Mouse (Mus musculus) lung, postnatal 0 days (tissue): ENCODE results near the gene Nckap5. TPM values are rescaled to one million over a fixed set of nuclear protein-coding genes. Genes with fewer than 3 reads are reported as not detected.

ENCODE experiments used
- ATAC-seq: fragments of 200-750 bp; cut with Nextera tagmentation; 2 replicates; pipeline ENCODE4 v1.8.0; 2017; ENCODE audit warnings: moderate library complexity
- DNase-seq: peaks from one replicate; pipeline ENCODE4 v3.0.0-alpha.2; 2016; ENCODE audit warnings: low spot score
- H3K27ac ChIP-seq: fragments of 300-500 bp; sonication (generic); 2 replicates; pipeline ENCODE4 v1.5.1; 2014; ENCODE audit warnings: antibody characterized with exemption, mild to moderate bottlenecking, low read length, mixed read lengths
- H3K27me3 ChIP-seq: fragments of 300-500 bp; sonication (generic); replicated peaks from 2 replicates; pipeline ENCODE4 v1.6.1; 2014; ENCODE audit warnings: low read length, mixed read lengths; ENCODE audit not compliant: insufficient read depth
- H3K36me3 ChIP-seq: fragments of 300-500 bp; sonication (generic); 2 replicates; pipeline ENCODE4 v1.6.1; 2014; ENCODE audit warnings: low read length, mixed read lengths; ENCODE audit not compliant: insufficient read depth
- H3K4me1 ChIP-seq: fragments of 300-500 bp; sonication (generic); 2 replicates; pipeline ENCODE4 v1.6.1; 2014; ENCODE audit warnings: antibody characterized with exemption, low read depth, low read length, mixed read lengths; ENCODE audit not compliant: insufficient read depth
- H3K4me2 ChIP-seq: fragments of 300-500 bp; sonication (generic); replicated peaks from 2 replicates; pipeline ENCODE4 v1.6.1; 2014; ENCODE audit warnings: low read depth, mild to moderate bottlenecking, low read length, moderate library complexity, mixed read lengths
- H3K4me3 ChIP-seq: fragments of 300-500 bp; sonication (generic); 2 replicates; pipeline ENCODE4 v1.5.1; 2014; ENCODE audit warnings: low read depth, low read length
- H3K9ac ChIP-seq: fragments of 300-500 bp; sonication (generic); replicated peaks from 2 replicates; pipeline ENCODE4 v1.6.1; 2014; ENCODE audit warnings: low read depth, mild to moderate bottlenecking
- H3K9me3 ChIP-seq: fragments of 300-500 bp; sonication (generic); 2 replicates; pipeline ENCODE4 v1.6.1; 2016; ENCODE audit warnings: low read length, mixed read lengths
- CTCF ChIP-seq: IDR thresholded peaks from 2 replicates; pipeline ENCODE4 v1.5.1; 2016; ENCODE audit warnings: antibody characterized with exemption, mild to moderate bottlenecking
- EP300 ChIP-seq: IDR thresholded peaks from 2 replicates; pipeline ENCODE4 v1.6.1; 2016; ENCODE audit warnings: antibody characterized with exemption, mild to moderate bottlenecking, control low read depth
- WGBS: fragments of 180-500 bp; shearing (Covaris S2); extraction: QIAGEN DNeasy Blood & Tissue Kit; methylation state at CpG from one replicate; pipeline ENCODE4 v1.1.7; 2014; 5-methylcytosine and 5-hydroxymethylcytosine counted together
- polyA plus RNA-seq: library from polyadenylated mRNA; unstranded; fragments of >200 nt; fragmentation: Nextera tagmentation; extraction: Ambion mirVana; gene quantifications from 2 replicates; pipeline ENCODE4 v1.2.1, GENCODE M21; 2015

Gene Nckap5
- polyA plus RNA-seq, 1 experiment from 2014 or later, result 26.0 TPM

- DNase-seq, result peak; percentile 72
- H3K4me2 ChIP-seq, result no peak overlapping the region
These were observed 252.4 kb downstream of the Nckap5 start for GRCm38 (mm10) chr1:126578163-126578562.

DNA sequence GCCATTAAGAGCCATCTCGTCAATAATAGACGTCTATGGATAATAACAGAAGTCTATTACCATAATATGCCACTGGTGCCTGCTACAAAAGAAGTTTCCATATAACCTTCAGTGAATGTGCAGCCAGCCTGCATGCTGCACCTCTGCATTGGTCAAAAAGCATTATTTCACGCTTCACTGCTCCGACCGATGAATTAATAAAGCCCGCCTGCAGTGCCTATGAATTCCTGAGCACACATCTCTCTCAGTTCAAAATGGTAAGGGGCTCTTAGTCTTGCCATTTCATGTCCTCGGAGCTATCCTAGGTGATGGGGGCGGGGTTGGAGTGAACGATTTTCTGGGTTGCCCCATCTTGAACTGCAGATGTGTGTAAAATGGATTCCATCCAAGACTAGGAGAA lies 256.3 kb downstream of the Nckap5 start:
- TF ChIP-seq CTCF, result no peak
- Histone ChIP-seq H3K36me3 (no peaks in the 10 kb centered on the region), H3K27ac (no peak overlapping the region), H3K4me2 (no peak overlapping the region), H3K9ac (no peak overlapping the region), H3K27me3 (no peaks in the 10 kb centered on the region), H3K4me1 (peaks cover 3% of the 10 kb centered on the region; the same call in 1 of the 2 replicates), H3K4me3 (no peak overlapping the region), H3K9me3 (no peaks in the 10 kb centered on the region)
- DNase-seq (no peak), ATAC-seq (no peak)
- 86% methylated on average over 9 of the region's 9 CpGs for WGBS

More at GRCm38 (mm10) chr1:126578163-126578562, 252.4 kb downstream of the Nckap5 start:
- Histone ChIP-seq H3K9me3 (no peaks in the 10 kb centered on the region), H3K4me3 (no peak overlapping the region), H3K9ac (no peak overlapping the region), H3K4me1 (peaks cover 3% of the 10 kb centered on the region; the same call in 1 of the 2 replicates), H3K36me3 (no peaks in the 10 kb centered on the region), H3K27me3 (no peaks in the 10 kb centered on the region), H3K27ac (no peak overlapping the region)
- peak; percentile 72 for ATAC-seq
- TF ChIP-seq CTCF (no peak), EP300 (peak; percentile 37; the same call in 1 of the 2 replicates)

- Histone ChIP-seq H3K9ac (no peak overlapping the region), H3K4me1 (peaks cover 3% of the 10 kb centered on the region; the same call in 1 of the 2 replicates), H3K27ac (no peak overlapping the region), H3K9me3 (no peaks in the 10 kb centered on the region), H3K4me3 (no peak overlapping the region), H3K4me2 (no peak overlapping the region), H3K27me3 (no peaks in the 10 kb centered on the region), H3K36me3 (no peaks in the 10 kb centered on the region)
- no peak for TF ChIP-seq CTCF
- TF ChIP-seq EP300, result no peak
- 44% methylated on average over 3 of the region's 3 CpGs for WGBS
- no peak for ATAC-seq
- DNase-seq, result no peak
These were observed 256.9 kb downstream of the Nckap5 start for GRCm38 (mm10) chr1:126573714-126574113.

GRCm38 (mm10) chr1:126573097-126573496 lies 257.5 kb downstream of the Nckap5 start:
- no peak for ATAC-seq
- WGBS, result 79% methylated on average over 2 of the region's 2 CpGs
- Histone ChIP-seq H3K9me3 (no peaks in the 10 kb centered on the region), H3K27ac (no peak overlapping the region), H3K4me2 (no peak overlapping the region), H3K4me1 (peaks cover 2% of the 10 kb centered on the region; the same call in 1 of the 2 replicates), H3K36me3 (no peaks in the 10 kb centered on the region), H3K9ac (no peak overlapping the region), H3K4me3 (no peak overlapping the region), H3K27me3 (no peaks in the 10 kb centered on the region)
- no peak for TF ChIP-seq EP300
- no peak for TF ChIP-seq CTCF
- DNase-seq, result no peak

- H3K27me3 ChIP-seq, result no peaks in the 10 kb centered on the region
- TF ChIP-seq EP300 (no peak), CTCF (no peak)
- 77% methylated on average over 6 of the region's 6 CpGs for WGBS
- 0 out of 2 replicates have a peak, but pooled peaks cover 3% of the 10 kb centered on the region for H3K4me1 ChIP-seq
- no peak overlapping the region for H3K4me2 ChIP-seq
- no peak overlapping the region for H3K9ac ChIP-seq
- H3K4me3 ChIP-seq, result no peak overlapping the region
- no peaks in the 10 kb centered on the region for H3K36me3 ChIP-seq
- no peak overlapping the region for H3K27ac ChIP-seq
- no peaks in the 10 kb centered on the region for H3K9me3 ChIP-seq
- DNase-seq (no peak), ATAC-seq (no peak)
These were observed 260.9 kb downstream of the Nckap5 start for GRCm38 (mm10) chr1:126569611-126570238.

- Histone ChIP-seq H3K9ac (no peak overlapping the region), H3K4me2 (no peak overlapping the region), H3K9me3 (no peaks in the 10 kb centered on the region), H3K4me3 (no peak overlapping the region), H3K36me3 (no peaks in the 10 kb centered on the region), H3K4me1 (0 out of 2 replicates have a peak, but pooled peaks cover 3% of the 10 kb centered on the region), H3K27ac (no peak overlapping the region), H3K27me3 (no peaks in the 10 kb centered on the region)
- peak; percentile 95 for ATAC-seq
- 72% methylated on average over 8 of the region's 8 CpGs for WGBS
- peak; percentile 86 for TF ChIP-seq CTCF
- TF ChIP-seq EP300, result peak; percentile 96
- DNase-seq, result peak; percentile 87
These were observed 261.9 kb downstream of the Nckap5 start for GRCm38 (mm10) chr1:126568520-126569197.
